Comparison of ENCODE assay signal across 8 mouse cellular contexts in genomic region chr3:97076412-97076811, GRCm38 (mm10).
DNase-seq lines count a peak whose midpoint lies in the region; ATAC-seq and TF ChIP-seq lines count a peak whose summit lies in the region.

No protein-coding gene starts in this region.

- WGBS in intestine, embryonic 15.5 days = 45% methylated on average over 6 of the region's 6 CpGs
- 34% methylated on average over 6 of the region's 6 CpGs for WGBS in midbrain, embryonic 14.5 days

- peak; percentile 86 for ATAC-seq in Patski
- ATAC-seq in common myeloid progenitor, adult 5-6 weeks (replicated peaks; ENCODE audit: low read depth, poor library complexity, severe bottlenecking) = peak; percentile 88
- peak; percentile 88 for ATAC-seq in intestine, embryonic 15.5 days
- ATAC-seq in midbrain, embryonic 14.5 days (ENCODE audit: low FRiP score, low TSS enrichment) = no peak

- H3K4me1 ChIP-seq in intestine, embryonic 15.5 days (replicated peaks) = 0 out of 2 replicates have a peak, but pooled peaks cover 5% of the 10 kb centered on the region
- H3K4me1 ChIP-seq in midbrain, embryonic 14.5 days (ENCODE audit: control insufficient read depth, insufficient read depth, low read length) = 0 out of 2 replicates have a peak, but pooled peaks cover 3% of the 10 kb centered on the region

- H3K4me3 ChIP-seq in gastrocnemius, adult 2 months = peak overlapping the region; percentile 71
- H3K4me3 ChIP-seq in intestine, embryonic 15.5 days (replicated peaks) = no peak overlapping the region
- no peak overlapping the region for H3K4me3 ChIP-seq in midbrain, embryonic 14.5 days (replicated peaks; ENCODE audit: low read depth, low read length)

- H3K9me3 ChIP-seq in intestine, embryonic 15.5 days = no peaks in the 10 kb centered on the region
- H3K9me3 ChIP-seq in midbrain, embryonic 14.5 days (ENCODE audit: control insufficient read depth, low read length) = no peaks in the 10 kb centered on the region

- DNase-seq in gastrocnemius, adult 2 months = peak; percentile 69
- DNase-seq in gastrocnemius, postnatal 4 days (ENCODE audit: low spot score in 2 of 2) = no peak
- DNase-seq in Patski (ENCODE audit: low read depth, low spot score) = no peak
- DNase-seq in lung, postnatal 25 days (ENCODE audit: low spot score) = peak; percentile 65
- DNase-seq in yolk sac, embryonic 10.5 days (ENCODE audit: low spot score) = peak; percentile 65
- DNase-seq in midbrain, embryonic 14.5 days = no peak

- CTCF ChIA-PET in Patski (lab: Charles Lee) = interaction anchor here (0.7 to 2.5 kb wide), 37 partner anchors 11 to 262 kb away, joined by 3 to 27 read pairs (median 4); no protein-coding TSS in a partner anchor

- no peaks in the 10 kb centered on the region for H3K36me3 ChIP-seq in intestine, embryonic 15.5 days
- H3K36me3 ChIP-seq in midbrain, embryonic 14.5 days (ENCODE audit: control insufficient read depth, insufficient read depth, low read length) = no peaks in the 10 kb centered on the region

- intact Hi-C loops in gastrocnemius, adult 2 months (cut with DNase I) = loop anchor here (2.0 to 5.0 kb wide), 2 partner anchors 106 to 262 kb away; no protein-coding TSS in a partner anchor

- no peaks in the 10 kb centered on the region for H3K27me3 ChIP-seq in Patski
- no peaks in the 10 kb centered on the region for H3K27me3 ChIP-seq in intestine, embryonic 15.5 days (replicated peaks)
- no peaks in the 10 kb centered on the region for H3K27me3 ChIP-seq in midbrain, embryonic 14.5 days (ENCODE audit: control insufficient read depth, insufficient read depth, low read length)

- POLR2A ChIA-PET in Patski (lab: Charles Lee) = interaction anchor here (1.4 to 1.6 kb wide), 2 partner anchors 11 to 102 kb away, joined by 3 read pairs; no protein-coding TSS in a partner anchor

- peak; percentile 93; the same call in 1 of the 2 replicates for TF ChIP-seq CTCF in gastrocnemius, adult 2 months (IDR thresholded peaks at IDR 0.05)
- TF ChIP-seq CTCF in Patski (IDR thresholded peaks at IDR 0.05) = peak; percentile 98

- H3K9ac ChIP-seq in intestine, embryonic 15.5 days = no peak overlapping the region
- H3K9ac ChIP-seq in midbrain, embryonic 14.5 days (replicated peaks; ENCODE audit: low read length) = no peak overlapping the region

- H3K4me2 ChIP-seq in intestine, embryonic 15.5 days (replicated peaks) = no peak overlapping the region; the same call in 1 of the 2 replicates
- no peak overlapping the region for H3K4me2 ChIP-seq in midbrain, embryonic 14.5 days (ENCODE audit: low read length)

- in situ Hi-C loops in Patski (cut with MboI; ENCODE audit: low pct_unique_long_range_greater_than_20kb) = loop anchor here (5.0 to 25.0 kb wide), 3 partner anchors 111 to 261 kb away; no protein-coding TSS in a partner anchor

- H3K27ac ChIP-seq in gastrocnemius, adult 2 months = peak overlapping the region; percentile 73
- H3K27ac ChIP-seq in intestine, embryonic 15.5 days = no peak overlapping the region
- H3K27ac ChIP-seq in midbrain, embryonic 14.5 days (replicated peaks; ENCODE audit: low read depth, low read length) = no peak overlapping the region

Comparison
In these comparisons a context has a peak if more than half of its experiments do, and no peak if none do; other contexts are left out.
1. DNase-seq: peak in gastrocnemius, adult 2 months (single experiment), lung, postnatal 25 days (single experiment) and yolk sac, embryonic 10.5 days (single experiment); none in gastrocnemius, postnatal 4 days (0 of 2), Patski (single experiment) and midbrain, embryonic 14.5 days (single experiment).